Mouse (Mus musculus) CH12.LX (cell line): ENCODE measurements at regions not wholly inside any gene's neighbourhood (a gene's known extent, or its start where the extent isn't known, plus 50 kb on each side); places are given as distances from the start of the nearest gene placed in this dataset.

Experiments used
- CTCF ChIP-seq, 2 experiments: IDR thresholded peaks in 1 of 2; conservative IDR thresholded peaks in 1 of 2; 2 replicates each; pipeline ENCODE4 v1.5.1; 2011 to 2012; ENCODE audit warnings: low read depth in 2 of 2, low read length in 2 of 2, improper control_type of control experiment in 1 of 2, inconsistent platforms in 1 of 2, mild to moderate bottlenecking in 1 of 2, moderate library complexity in 1 of 2
- HCFC1 ChIP-seq: IDR thresholded peaks from 2 replicates; pipeline ENCODE4 v1.6.1; 2012; ENCODE audit warnings: low read depth, mild to moderate bottlenecking, inconsistent platforms, low read length, improper control_type of control experiment
- MAX ChIP-seq: IDR thresholded peaks from 2 replicates; pipeline ENCODE4 v1.6.1; 2011; ENCODE audit warnings: low read length, improper control_type of control experiment
- POLR2A ChIP-seq: IDR thresholded peaks from 2 replicates; pipeline ENCODE4 v1.6.1; 2011; ENCODE audit warnings: low read depth, mild to moderate bottlenecking, improper control_type of control experiment, low read length
- POLR2AphosphoS2 ChIP-seq: IDR thresholded peaks from 2 replicates; pipeline ENCODE4 v1.6.1; 2011; ENCODE audit warnings: low read depth, low read length, improper control_type of control experiment
- TCF12 ChIP-seq: IDR thresholded peaks from 2 replicates; pipeline ENCODE4 v1.6.1; 2014; ENCODE audit warnings: low read depth, mild to moderate bottlenecking, inconsistent platforms, low read length, improper control_type of control experiment
- USF2 ChIP-seq: conservative IDR thresholded peaks from 2 replicates; pipeline ENCODE4 v1.6.1; 2011; ENCODE audit warnings: low read depth, low read length, improper control_type of control experiment

- TF ChIP-seq TCF12, result no peak
- no peak for TF ChIP-seq CTCF (conservative IDR thresholded peaks at IDR 0.05 in 1 of 2, IDR thresholded peaks at IDR 0.05 in 1 of 2; ENCODE audit: low read depth in 2 of 2, low read length in 2 of 2)
- no peak for TF ChIP-seq USF2
- TF ChIP-seq MAX, result no peak
- no peak for TF ChIP-seq POLR2AphosphoS2
- TF ChIP-seq POLR2A, result no peak
- TF ChIP-seq HCFC1, result no peak
Measured at GRCm38 (mm10) chr19:14191820-14192219, 278.5 kb downstream of the Olfr1505 start.
